Mouse (Mus musculus) midbrain, embryonic 15.5 days (tissue): ENCODE measurements at regions not wholly inside any gene's neighbourhood (a gene's known extent, or its start where the extent isn't known, plus 50 kb on each side); places are given as distances from the start of the nearest gene placed in this dataset.
"Not testable (repeated sequence)": the region's sequence is repeated elsewhere in the genome, so short reads cannot be mapped to it uniquely, and the experiment has no call there.

Source experiments
- ATAC-seq: fragments of 200-750 bp; cut with Nextera tagmentation; replicated peaks from 2 replicates; pipeline ENCODE4 v1.8.0; 2017; ENCODE audit warnings: moderate TSS enrichment
- H3K27ac ChIP-seq: fragments of 300-500 bp; sonication (generic); 2 replicates; pipeline ENCODE4 v1.5.1; 2015; ENCODE audit warnings: mild to moderate bottlenecking, inconsistent platforms
- H3K27me3 ChIP-seq: fragments of 300-500 bp; sonication (generic); replicated peaks from 2 replicates; pipeline ENCODE4 v1.6.1; 2015; ENCODE audit warnings: inconsistent platforms
- H3K36me3 ChIP-seq: fragments of 300-500 bp; sonication (generic); replicated peaks from 2 replicates; pipeline ENCODE4 v1.6.1; 2015; ENCODE audit warnings: inconsistent platforms
- H3K4me1 ChIP-seq: fragments of 300-500 bp; sonication (generic); 2 replicates; pipeline ENCODE4 v1.6.1; 2015; ENCODE audit warnings: inconsistent platforms
- H3K4me2 ChIP-seq: fragments of 300-500 bp; sonication (generic); 2 replicates; pipeline ENCODE4 v1.6.1; 2015; ENCODE audit warnings: inconsistent platforms, mild to moderate bottlenecking, moderate library complexity
- H3K4me3 ChIP-seq: fragments of 300-500 bp; sonication (generic); 2 replicates; pipeline ENCODE4 v1.5.1; 2015; ENCODE audit warnings: mild to moderate bottlenecking, inconsistent platforms
- H3K9ac ChIP-seq: fragments of 300-500 bp; sonication (generic); 2 replicates; pipeline ENCODE4 v1.6.1; 2015; ENCODE audit warnings: mild to moderate bottlenecking, inconsistent platforms
- H3K9me3 ChIP-seq: fragments of 300-500 bp; sonication (generic); 2 replicates; pipeline ENCODE4 v1.6.1; 2016; ENCODE audit warnings: inconsistent platforms
- WGBS: fragments of 180-500 bp; shearing (Covaris S2); methylation state at CpG from one replicate; pipeline ENCODE4 v1.1.7; 2015; ENCODE audit warnings: mixed read lengths; 5-methylcytosine and 5-hydroxymethylcytosine counted together

GRCm38 (mm10) chr13:18651658-18652057 lies 65.4 kb upstream of the Vps41 start:
- Histone ChIP-seq H3K4me2 (no peak overlapping the region), H3K4me3 (no peak overlapping the region), H3K27me3 (no peaks in the 10 kb centered on the region), H3K36me3 (no peaks in the 10 kb centered on the region), H3K27ac (no peak overlapping the region), H3K9me3 (no peaks in the 10 kb centered on the region), H3K4me1 (no peaks in the 10 kb centered on the region), H3K9ac (no peak overlapping the region)
- 92% methylated on average over 1 of the region's 1 CpGs for WGBS
- ATAC-seq: no peak

DNA sequence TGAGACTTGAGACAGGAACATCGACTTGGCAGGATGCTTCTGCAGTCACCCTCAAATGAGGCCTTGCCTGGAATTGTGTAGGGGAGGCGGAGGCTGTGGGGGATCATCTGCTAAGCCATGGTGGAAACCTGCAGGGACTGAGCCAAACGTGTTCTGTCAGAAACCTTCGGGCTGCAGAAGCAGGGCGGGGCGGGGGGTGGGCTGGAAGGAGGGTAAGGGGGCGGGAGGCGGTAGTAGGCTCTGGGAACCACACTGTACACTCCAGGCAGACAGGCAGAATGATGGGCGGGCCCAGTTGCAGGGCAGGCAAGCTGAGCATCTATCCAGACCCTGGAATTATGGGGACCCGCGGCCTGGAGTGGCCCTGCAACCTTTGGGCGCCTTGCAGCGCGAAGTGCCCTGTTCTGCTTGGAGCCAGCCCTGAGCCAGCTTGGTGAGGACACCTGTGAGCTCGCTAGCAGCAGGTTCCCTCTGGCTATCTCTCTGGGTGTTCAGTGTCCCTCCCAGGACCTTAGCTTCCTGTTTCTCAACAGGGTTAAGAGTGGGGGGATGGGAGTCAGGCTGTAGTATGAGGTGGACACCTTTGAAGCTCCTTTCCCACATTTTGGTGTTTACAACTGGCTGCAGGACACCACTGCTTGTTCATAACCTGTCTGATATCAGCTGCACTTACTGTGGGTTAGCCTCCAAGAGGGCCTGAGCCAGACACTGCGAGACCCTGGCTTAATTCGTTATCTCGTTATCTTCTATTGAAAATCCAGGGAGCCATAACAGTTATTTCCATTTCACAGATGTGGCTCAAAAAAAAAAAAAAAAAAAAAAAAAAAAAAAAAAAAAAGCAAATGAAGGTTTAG lies 102.1 kb upstream of the Vps41 start:
- no peaks in the 10 kb centered on the region for H3K36me3 ChIP-seq
- H3K9ac ChIP-seq: no peak overlapping the region
- peaks cover 7% of the 10 kb centered on the region; the same call in 1 of the 2 replicates for H3K4me1 ChIP-seq
- WGBS: 26% methylated on average over 18 of the region's 18 CpGs
- peak overlapping the region; percentile 28 for H3K4me2 ChIP-seq
- H3K4me3 ChIP-seq: no peak overlapping the region
- no peaks in the 10 kb centered on the region for H3K27me3 ChIP-seq
- no peaks in the 10 kb centered on the region for H3K9me3 ChIP-seq
- peak; percentile 79 for ATAC-seq
- no peak overlapping the region for H3K27ac ChIP-seq

DNA sequence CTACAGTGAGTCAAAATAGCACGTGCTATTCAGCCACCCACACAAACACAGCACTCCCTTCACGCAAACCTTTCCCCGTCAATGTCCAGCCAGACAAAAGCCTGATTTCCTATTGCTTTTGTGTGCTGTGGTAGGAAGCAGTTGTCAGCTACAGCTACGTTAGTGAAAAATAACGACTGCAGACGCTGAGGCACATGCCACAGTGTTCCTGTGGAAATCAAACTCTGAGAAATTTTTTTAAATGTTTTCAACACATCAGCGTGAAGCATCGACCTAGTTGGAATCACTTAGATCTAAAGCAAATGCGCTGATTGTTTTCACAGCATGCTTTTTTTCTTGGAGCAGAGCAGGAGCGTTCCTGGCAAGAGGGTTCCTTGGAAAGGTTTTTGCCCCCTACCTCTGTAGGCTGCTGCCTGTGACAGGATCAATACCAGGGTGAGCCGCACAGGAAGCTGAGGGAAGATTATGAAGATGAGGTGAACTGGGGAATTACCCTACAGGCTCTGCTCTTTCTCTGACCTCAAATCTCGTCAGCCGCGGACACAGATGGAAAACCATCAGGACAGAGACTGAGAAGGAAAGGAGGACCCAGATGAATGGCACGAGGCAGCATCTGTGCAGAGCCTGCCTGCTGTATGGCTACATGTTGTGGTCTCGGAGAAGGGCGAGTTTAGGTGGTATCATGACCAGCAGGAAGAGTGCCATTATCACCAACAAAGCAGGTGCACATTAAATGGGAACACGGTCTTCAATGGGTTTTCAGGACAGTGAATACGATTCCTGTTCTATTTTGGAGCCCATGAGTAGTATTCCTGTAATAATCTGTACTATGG lies 136.2 kb upstream of the Vps41 start:
- peak overlapping the region; percentile 30 for H3K4me2 ChIP-seq

GRCm38 (mm10) chr13:18576016-18576415 lies 141.1 kb upstream of the Vps41 start:
- Histone ChIP-seq H3K36me3 (no peaks in the 10 kb centered on the region), H3K4me3 (no peak overlapping the region), H3K4me1 (peaks cover 1% of the 10 kb centered on the region; the same call in 1 of the 2 replicates), H3K27me3 (no peaks in the 10 kb centered on the region), H3K4me2 (no peak overlapping the region), H3K9ac (no peak overlapping the region), H3K27ac (no peak overlapping the region), H3K9me3 (no peaks in the 10 kb centered on the region)
- 54% methylated on average over 4 of the region's 4 CpGs for WGBS
- ATAC-seq: no peak

More for the DNA sequence above, 136.2 kb upstream of the Vps41 start:
- Histone ChIP-seq H3K27ac (no peak overlapping the region), H3K27me3 (no peaks in the 10 kb centered on the region), H3K9me3 (no peaks in the 10 kb centered on the region), H3K36me3 (no peaks in the 10 kb centered on the region), H3K9ac (no peak overlapping the region), H3K4me1 (peaks cover 5% of the 10 kb centered on the region; the same call in 1 of the 2 replicates), H3K4me3 (0 out of 2 replicates have a peak overlapping the region, but pooled peaks have one; percentile 3)
- WGBS: 29% methylated on average over 19 of the region's 19 CpGs
- ATAC-seq: peak; percentile 75

DNA sequence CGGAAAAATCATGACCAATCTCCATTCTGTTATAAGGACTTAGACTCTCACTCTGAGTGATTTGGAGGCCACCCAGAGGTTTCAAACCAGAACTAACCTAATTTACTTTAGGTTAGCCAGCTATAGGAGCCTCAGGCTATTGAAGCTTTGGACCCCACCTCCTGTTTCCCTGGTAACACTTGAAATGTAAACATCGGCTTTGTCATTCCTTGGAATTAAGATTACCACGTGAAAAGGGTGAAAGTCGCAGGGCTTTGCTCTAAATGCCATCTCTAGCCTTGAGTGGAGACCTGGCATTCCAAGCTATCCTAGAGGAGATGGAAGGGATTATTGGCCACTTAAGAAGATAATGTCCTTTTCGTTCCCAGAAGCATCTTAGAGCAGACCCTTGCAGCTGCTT lies 141.5 kb upstream of the Vps41 start:
- Histone ChIP-seq H3K4me2 (no peak overlapping the region), H3K36me3 (no peaks in the 10 kb centered on the region), H3K27ac (no peak overlapping the region), H3K9me3 (no peaks in the 10 kb centered on the region), H3K27me3 (no peaks in the 10 kb centered on the region), H3K9ac (no peak overlapping the region), H3K4me1 (no peaks in the 10 kb centered on the region), H3K4me3 (no peak overlapping the region)
- 0 out of 2 replicates have a peak, but pooled peaks have one; percentile 30 for ATAC-seq
- WGBS: 6% methylated on average over 5 of the region's 5 CpGs

DNA sequence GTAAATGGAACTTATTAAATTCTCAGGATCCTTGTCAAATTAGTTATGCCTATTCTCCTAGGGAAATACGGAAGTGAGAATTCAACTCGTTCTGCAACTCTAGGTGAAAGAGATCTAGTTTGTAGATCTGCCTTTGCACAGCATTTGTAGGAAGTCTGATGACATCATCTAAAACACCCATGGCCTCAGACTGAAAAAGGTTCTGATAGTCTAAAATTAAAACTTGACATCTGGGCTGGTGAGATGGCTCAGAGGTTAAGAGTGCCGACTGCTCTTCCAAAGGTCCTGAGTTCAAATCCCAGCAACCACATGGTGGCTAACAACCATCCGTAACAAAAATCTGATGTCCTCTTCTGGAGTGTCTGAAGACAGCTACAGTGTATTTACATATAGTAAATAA lies 144.5 kb upstream of the Pou6f2 start:
- not testable (repeated sequence) for H3K27ac ChIP-seq, H3K36me3 ChIP-seq, H3K9ac ChIP-seq, ATAC-seq, H3K4me2 ChIP-seq, H3K4me3 ChIP-seq, H3K27me3 ChIP-seq, H3K9me3 ChIP-seq, H3K4me1 ChIP-seq
- 83% methylated on average over 4 of the region's 4 CpGs for WGBS

- WGBS: 65% methylated on average over 1 of the region's 1 CpGs
Measured at GRCm38 (mm10) chr13:18530509-18530908, 133.0 kb upstream of the Pou6f2 start.

DNA sequence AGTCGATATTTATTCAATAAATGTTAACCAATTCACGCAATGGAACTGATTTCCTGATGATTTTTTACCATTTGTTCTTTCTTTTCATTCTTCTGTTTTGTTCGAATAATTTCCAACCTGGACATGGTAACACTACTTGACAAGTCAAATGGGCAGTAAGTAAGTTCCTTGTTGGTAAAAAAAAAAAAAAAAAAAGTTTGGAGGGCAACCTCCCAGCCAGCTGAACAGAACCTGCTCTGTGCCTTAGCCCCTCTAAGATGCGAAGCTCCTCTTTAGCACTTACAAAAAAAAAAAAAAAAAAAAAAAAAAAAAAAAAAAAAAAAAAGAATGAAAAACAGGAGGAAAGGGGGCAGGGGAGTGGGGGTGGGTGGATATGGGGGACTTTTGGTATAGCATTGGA lies 100.7 kb upstream of the Pou6f2 start:
- H3K9me3 ChIP-seq: no peaks in the 10 kb centered on the region
- H3K4me2 ChIP-seq: peak overlapping the region; percentile 40
- H3K4me3 ChIP-seq: peak overlapping the region; percentile 21
- H3K36me3 ChIP-seq: no peaks in the 10 kb centered on the region
- H3K9ac ChIP-seq: 0 out of 2 replicates have a peak overlapping the region, but pooled peaks have one; percentile 12
- no peak for ATAC-seq
- H3K27ac ChIP-seq: no peak overlapping the region
- peaks cover 5% of the 10 kb centered on the region; the same call in 1 of the 2 replicates for H3K4me1 ChIP-seq
- H3K27me3 ChIP-seq: 0 out of 2 replicates have a peak, but pooled peaks cover 2% of the 10 kb centered on the region
- WGBS: 12% methylated on average over 4 of the region's 4 CpGs

More at GRCm38 (mm10) chr13:18530509-18530908, 133.0 kb upstream of the Pou6f2 start:
- H3K4me1 ChIP-seq: no peaks in the 10 kb centered on the region
- H3K27me3 ChIP-seq: no peaks in the 10 kb centered on the region
- H3K27ac ChIP-seq: no peak overlapping the region
- ATAC-seq: no peak
- no peak overlapping the region for H3K9ac ChIP-seq
- H3K4me2 ChIP-seq: no peak overlapping the region
- H3K36me3 ChIP-seq: no peaks in the 10 kb centered on the region
- no peaks in the 10 kb centered on the region for H3K9me3 ChIP-seq
- no peak overlapping the region for H3K4me3 ChIP-seq

- H3K4me3 ChIP-seq: peak overlapping the region; percentile 21
- peaks cover 5% of the 10 kb centered on the region; the same call in 1 of the 2 replicates for H3K4me1 ChIP-seq
- peak overlapping the region; percentile 40 for H3K4me2 ChIP-seq
- WGBS: 7% methylated on average over 5 of the region's 5 CpGs
- 0 out of 2 replicates have a peak overlapping the region, but pooled peaks have one; percentile 15 for H3K27ac ChIP-seq
- H3K9ac ChIP-seq: peak overlapping the region; percentile 12; the same call in 1 of the 2 replicates
- 0 out of 2 replicates have a peak, but pooled peaks cover 2% of the 10 kb centered on the region for H3K27me3 ChIP-seq
- H3K9me3 ChIP-seq: no peaks in the 10 kb centered on the region
- no peaks in the 10 kb centered on the region for H3K36me3 ChIP-seq
- ATAC-seq: peak; percentile 70
Measured at GRCm38 (mm10) chr13:18497582-18498157, 100.2 kb upstream of the Pou6f2 start.

DNA sequence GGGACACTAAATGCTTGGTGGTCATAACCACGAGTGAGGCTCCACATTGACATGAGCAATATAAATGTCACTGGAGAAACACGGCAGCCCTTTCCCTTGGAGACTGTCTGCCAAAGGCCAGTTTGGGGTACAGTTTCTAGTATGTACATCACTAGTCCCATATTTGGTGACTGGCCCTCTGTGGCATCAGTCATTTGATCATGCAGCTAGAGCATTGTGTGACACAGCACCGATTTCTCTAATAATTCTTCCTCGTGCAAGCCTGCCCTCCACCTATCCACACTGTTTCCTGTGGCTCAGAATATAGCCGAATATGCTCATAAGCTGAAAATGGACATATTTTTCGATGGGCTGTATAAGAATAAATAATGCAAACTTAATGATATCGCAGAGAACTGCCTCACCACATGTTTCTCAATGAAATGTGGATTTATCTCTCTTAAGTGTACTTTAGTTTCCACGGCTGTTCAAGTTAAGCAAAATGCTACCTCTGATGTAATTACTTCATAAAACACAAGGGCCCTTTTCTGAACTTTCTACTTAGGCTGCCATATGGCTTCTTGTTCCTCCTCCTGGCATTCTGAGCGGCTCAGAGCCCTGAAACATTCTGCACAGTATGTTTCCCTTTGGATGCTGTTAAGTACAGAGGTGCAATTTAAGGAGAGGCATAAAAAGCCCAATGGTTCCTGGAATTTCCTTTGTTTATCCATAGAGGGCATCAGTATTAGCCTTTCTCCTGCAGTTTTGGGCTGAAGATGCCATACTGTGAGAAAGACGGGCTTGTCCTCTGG lies 97.7 kb upstream of the Pou6f2 start:
- WGBS: 62% methylated on average over 10 of the region's 10 CpGs
- no peak; the same call in 1 of the 2 replicates for ATAC-seq
- H3K27ac ChIP-seq: 0 out of 2 replicates have a peak overlapping the region, but pooled peaks have one; percentile 29
- no peaks in the 10 kb centered on the region for H3K36me3 ChIP-seq
- peak overlapping the region; percentile 34 for H3K4me2 ChIP-seq
- H3K9me3 ChIP-seq: no peaks in the 10 kb centered on the region
- H3K4me1 ChIP-seq: peaks cover 5% of the 10 kb centered on the region; the same call in 1 of the 2 replicates
- 0 out of 2 replicates have a peak, but pooled peaks cover 2% of the 10 kb centered on the region for H3K27me3 ChIP-seq
- H3K9ac ChIP-seq: peak overlapping the region; percentile 19; the same call in 1 of the 2 replicates
- no peak overlapping the region; the same call in 1 of the 2 replicates for H3K4me3 ChIP-seq

DNA sequence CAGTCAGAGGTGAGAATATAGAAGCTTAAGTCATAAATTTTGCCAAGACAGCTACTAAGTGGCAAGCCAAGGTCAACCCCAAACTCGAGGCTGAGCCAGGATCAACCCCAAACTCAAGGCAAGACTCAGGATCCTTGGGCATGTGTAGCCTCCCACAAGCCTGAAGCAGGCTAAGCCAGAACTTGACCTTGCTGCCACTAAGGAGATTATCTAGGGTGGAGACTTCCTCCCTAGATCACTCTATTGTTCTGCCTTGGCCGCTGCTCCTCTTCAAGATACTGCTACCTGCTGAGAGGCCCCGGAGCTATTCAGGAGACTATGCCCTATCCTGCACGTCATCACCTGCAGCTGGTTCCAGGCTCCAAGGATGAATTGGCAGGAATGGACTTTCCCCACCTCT lies 88.3 kb upstream of the Pou6f2 start:
- H3K27me3 ChIP-seq, H3K36me3 ChIP-seq, H3K4me3 ChIP-seq, H3K4me2 ChIP-seq, H3K4me1 ChIP-seq, ATAC-seq, H3K27ac ChIP-seq, H3K9me3 ChIP-seq, H3K9ac ChIP-seq: not testable (repeated sequence)
- WGBS: 14% methylated on average over 4 of the region's 4 CpGs
